Mouse (Mus musculus): Measurements from ENCODE around the gene Brwd3. TPM values are rescaled to one million over a fixed set of nuclear protein-coding genes. Genes with fewer than 3 reads are reported as not detected.

The Brwd3 gene
- total RNA-seq (2015) (12.6 and 14.7 TPM in 2 replicates), total RNA-seq (2017) (6.9 and 9.4 TPM in 2 replicates)

- peak; percentile 88 for ATAC-seq (ENCODE audit: poor library complexity, severe bottlenecking)
These were observed at the start of gene Brwd3 for GRCm38 (mm10) chrX:108834090-108834774. Gene Brwd3 (minus strand): TSS chrX:108834372.

- no peak for ATAC-seq (ENCODE audit: poor library complexity, severe bottlenecking)
These were observed 28.5 kb upstream of the Brwd3 start for GRCm38 (mm10) chrX:108862632-108863031.

- no peak for ATAC-seq (ENCODE audit: poor library complexity, severe bottlenecking)
These were observed 8.5 kb upstream of the Brwd3 start for GRCm38 (mm10) chrX:108842705-108843104.

- no peak for ATAC-seq (ENCODE audit: poor library complexity, severe bottlenecking)
These were observed 2.2 kb upstream of the Brwd3 start for GRCm38 (mm10) chrX:108836416-108836815.

- no peak for ATAC-seq (ENCODE audit: poor library complexity, severe bottlenecking)
These were observed 1.1 kb upstream of the Brwd3 start for GRCm38 (mm10) chrX:108835233-108835632.

- ATAC-seq (ENCODE audit: poor library complexity, severe bottlenecking): 0 out of 2 replicates have a peak, but pooled peaks have one; percentile 3
These were observed 671 bp downstream of the Brwd3 start for GRCm38 (mm10) chrX:108833381-108834020.

GRCm38 (mm10) chrX:108832674-108833189 is 1.4 kb downstream of the Brwd3 start:
- peak; percentile 78 for ATAC-seq (ENCODE audit: poor library complexity, severe bottlenecking)

GRCm38 (mm10) chrX:108831231-108831630 is 2.9 kb downstream of the Brwd3 start:
- ATAC-seq (ENCODE audit: poor library complexity, severe bottlenecking): no peak

- no peak for ATAC-seq (ENCODE audit: poor library complexity, severe bottlenecking)
These were observed 6.1 kb downstream of the Brwd3 start for GRCm38 (mm10) chrX:108828111-108828510.

- no peak for ATAC-seq (ENCODE audit: poor library complexity, severe bottlenecking)
These were observed 36.9 kb downstream of the Brwd3 start for GRCm38 (mm10) chrX:108797268-108797667.

GRCm38 (mm10) chrX:108783724-108784123 is 50.4 kb downstream of the Brwd3 start:
- ATAC-seq (ENCODE audit: poor library complexity, severe bottlenecking): no peak

- ATAC-seq (ENCODE audit: poor library complexity, severe bottlenecking): no peak
These were observed 102.4 kb downstream of the Brwd3 start for GRCm38 (mm10) chrX:108731755-108732154.

GRCm38 (mm10) chrX:108729564-108729963 is 104.6 kb downstream of the Brwd3 start:
- ATAC-seq (ENCODE audit: poor library complexity, severe bottlenecking): no peak

- no peak for ATAC-seq (ENCODE audit: poor library complexity, severe bottlenecking)
These were observed 105.1 kb downstream of the Brwd3 start for GRCm38 (mm10) chrX:108729068-108729467.

- no peak for ATAC-seq (ENCODE audit: poor library complexity, severe bottlenecking)
These were observed 105.8 kb downstream of the Brwd3 start for GRCm38 (mm10) chrX:108728334-108728733.

GRCm38 (mm10) chrX:108724241-108724640 is 109.9 kb downstream of the Brwd3 start:
- ATAC-seq (ENCODE audit: poor library complexity, severe bottlenecking): no peak

GRCm38 (mm10) chrX:108722447-108722846 is 111.7 kb downstream of the Brwd3 start:
- ATAC-seq (ENCODE audit: poor library complexity, severe bottlenecking): no peak

GRCm38 (mm10) chrX:108704312-108704711 is 129.9 kb downstream of the Brwd3 start:
- ATAC-seq (ENCODE audit: poor library complexity, severe bottlenecking): no peak
